Mouse (Mus musculus): Measurements from ENCODE around the gene March6. TPM values are rescaled to one million over a fixed set of nuclear protein-coding genes. Genes with fewer than 3 reads are reported as not detected.

March6 gene
- total RNA-seq, 1 experiment from 2014 or later = 154 TPM

- no peak for DNase-seq
These were observed 116.5 kb downstream of the March6 start for GRCm38 (mm10) chr15:31414179-31414898.

- DNase-seq = no peak
These were observed 117.2 kb downstream of the March6 start for GRCm38 (mm10) chr15:31413662-31414061.

- DNase-seq = no peak
These were observed 117.9 kb downstream of the March6 start for GRCm38 (mm10) chr15:31412933-31413332.

- no peak for DNase-seq
These were observed 118.4 kb downstream of the March6 start for GRCm38 (mm10) chr15:31412436-31412835.

- no peak for DNase-seq
These were observed 123.4 kb downstream of the March6 start for GRCm38 (mm10) chr15:31407490-31407889.

- no peak for DNase-seq
These were observed 124.0 kb downstream of the March6 start for GRCm38 (mm10) chr15:31406881-31407280.

Other genes with a start within 250 kb of the March6 start
- gene Ankrd33b, start 163.3 kb downstream of the March6 start, total RNA-seq (2021) = 0.82 and 1.5 TPM in 2 replicates
- gene Ropn1l, start 77.3 kb downstream of the March6 start, total RNA-seq (2021) = 2.0 and 3.6 TPM in 2 replicates
- gene Cmbl, start 34.3 kb upstream of the March6 start, total RNA-seq (2021) = 180 and 181 TPM in 2 replicates
- 301 and 333 TPM in 2 replicates for gene Cct5, start 70.8 kb upstream of the March6 start, total RNA-seq (2021)
- 24.7 and 29.0 TPM in 2 replicates for gene Fam173b, start 70.8 kb upstream of the March6 start, total RNA-seq (2021)